Mouse (Mus musculus): ENCODE results near the gene Cfdp1. TPM values are rescaled to one million over a fixed set of nuclear protein-coding genes. Genes with fewer than 3 reads are reported as not detected.

Gene Cfdp1
- polyA plus RNA-seq, 2 experiments = 129 to 210 TPM

DNA sequence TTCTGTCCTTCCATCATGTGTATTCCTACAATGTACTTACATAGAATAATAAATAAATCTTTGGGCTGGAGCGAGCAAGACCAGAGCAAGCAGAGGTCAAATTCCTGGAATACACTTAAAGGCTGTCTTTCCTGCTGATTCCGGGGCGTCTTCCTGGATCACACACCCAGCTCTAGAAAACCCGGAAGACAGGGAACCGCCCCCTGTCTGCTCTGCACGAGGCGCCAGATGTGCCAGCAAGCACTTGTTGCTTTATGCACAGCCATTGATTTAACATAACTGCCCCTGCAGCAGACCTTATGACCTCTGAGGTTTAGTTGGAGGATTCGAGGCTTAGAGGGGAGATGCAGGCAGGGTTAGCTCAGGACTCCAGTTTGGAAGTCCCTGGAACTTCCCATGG is 37.9 kb upstream of the Cfdp1 start:
- no peak for TF ChIP-seq POLR2A (IDR thresholded peaks at IDR 0.05; ENCODE audit: borderline replicate concordance, extremely low read depth, insufficient read depth, insufficient read length)
- no peaks in the 10 kb centered on the region for H3K9me3 ChIP-seq (ENCODE audit: control insufficient read depth, low read length)
- no peak overlapping the region for H3K27ac ChIP-seq (replicated peaks; ENCODE audit: low read depth, low read length)
- no peak overlapping the region for H3K4me3 ChIP-seq (replicated peaks; ENCODE audit: low read length)
- WGBS = 17% methylated on average over 8 of the region's 8 CpGs
- H3K9ac ChIP-seq (ENCODE audit: low read depth, low read length, severe bottlenecking) = no peak overlapping the region
- no peak overlapping the region for H3K4me2 ChIP-seq (replicated peaks; ENCODE audit: low read depth, low read length, severe bottlenecking)
- ATAC-seq (ENCODE audit: low FRiP score, low read depth) (no peak), DNase-seq (ENCODE audit: low spot score) (no peak)
- H3K4me1 ChIP-seq (ENCODE audit: control insufficient read depth, insufficient read depth, low read length) = peaks cover 12% of the 10 kb centered on the region
- peaks cover 30% of the 10 kb centered on the region for H3K27me3 ChIP-seq (ENCODE audit: control insufficient read depth, insufficient read depth, low read length)
- no peaks in the 10 kb centered on the region for H3K36me3 ChIP-seq (ENCODE audit: control insufficient read depth, insufficient read depth, low read length)

DNA sequence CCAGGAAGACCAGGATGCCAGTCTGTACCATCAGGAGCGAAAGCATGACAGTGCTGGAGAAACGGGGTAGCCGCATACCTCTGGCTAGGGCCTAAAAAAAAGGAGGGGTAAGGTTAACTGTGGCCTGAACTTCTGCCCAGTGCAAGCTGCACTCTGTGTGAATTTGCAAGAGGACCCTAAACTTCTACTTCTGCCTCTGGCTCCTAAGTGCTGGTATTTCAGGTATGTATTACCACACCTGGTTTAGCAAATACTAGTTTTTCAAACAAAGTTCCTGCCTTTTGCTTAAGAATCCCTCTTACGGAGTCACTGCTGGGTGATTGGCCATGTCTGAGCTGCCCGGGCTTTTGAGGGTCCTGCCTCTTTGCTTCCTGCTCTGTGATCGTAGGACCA is 36.8 kb upstream of the Cfdp1 start:
- WGBS = 63% methylated on average over 6 of the region's 6 CpGs
- Histone ChIP-seq H3K9ac (ENCODE audit: low read depth, low read length, severe bottlenecking) (no peak overlapping the region), H3K27me3 (ENCODE audit: control insufficient read depth, insufficient read depth, low read length) (peaks cover 30% of the 10 kb centered on the region), H3K9me3 (ENCODE audit: control insufficient read depth, low read length) (no peaks in the 10 kb centered on the region), H3K4me2 (replicated peaks; ENCODE audit: low read depth, low read length, severe bottlenecking) (no peak overlapping the region), H3K4me3 (replicated peaks; ENCODE audit: low read length) (0 out of 2 replicates have a peak overlapping the region, but pooled peaks have one; percentile 24), H3K36me3 (ENCODE audit: control insufficient read depth, insufficient read depth, low read length) (no peaks in the 10 kb centered on the region), H3K27ac (replicated peaks; ENCODE audit: low read depth, low read length) (no peak overlapping the region), H3K4me1 (ENCODE audit: control insufficient read depth, insufficient read depth, low read length) (peaks cover 12% of the 10 kb centered on the region)
- TF ChIP-seq POLR2A (IDR thresholded peaks at IDR 0.05; ENCODE audit: borderline replicate concordance, extremely low read depth, insufficient read depth, insufficient read length) = no peak
- ATAC-seq (ENCODE audit: low FRiP score, low read depth) (no peak), DNase-seq (ENCODE audit: low spot score) (no peak)

DNA sequence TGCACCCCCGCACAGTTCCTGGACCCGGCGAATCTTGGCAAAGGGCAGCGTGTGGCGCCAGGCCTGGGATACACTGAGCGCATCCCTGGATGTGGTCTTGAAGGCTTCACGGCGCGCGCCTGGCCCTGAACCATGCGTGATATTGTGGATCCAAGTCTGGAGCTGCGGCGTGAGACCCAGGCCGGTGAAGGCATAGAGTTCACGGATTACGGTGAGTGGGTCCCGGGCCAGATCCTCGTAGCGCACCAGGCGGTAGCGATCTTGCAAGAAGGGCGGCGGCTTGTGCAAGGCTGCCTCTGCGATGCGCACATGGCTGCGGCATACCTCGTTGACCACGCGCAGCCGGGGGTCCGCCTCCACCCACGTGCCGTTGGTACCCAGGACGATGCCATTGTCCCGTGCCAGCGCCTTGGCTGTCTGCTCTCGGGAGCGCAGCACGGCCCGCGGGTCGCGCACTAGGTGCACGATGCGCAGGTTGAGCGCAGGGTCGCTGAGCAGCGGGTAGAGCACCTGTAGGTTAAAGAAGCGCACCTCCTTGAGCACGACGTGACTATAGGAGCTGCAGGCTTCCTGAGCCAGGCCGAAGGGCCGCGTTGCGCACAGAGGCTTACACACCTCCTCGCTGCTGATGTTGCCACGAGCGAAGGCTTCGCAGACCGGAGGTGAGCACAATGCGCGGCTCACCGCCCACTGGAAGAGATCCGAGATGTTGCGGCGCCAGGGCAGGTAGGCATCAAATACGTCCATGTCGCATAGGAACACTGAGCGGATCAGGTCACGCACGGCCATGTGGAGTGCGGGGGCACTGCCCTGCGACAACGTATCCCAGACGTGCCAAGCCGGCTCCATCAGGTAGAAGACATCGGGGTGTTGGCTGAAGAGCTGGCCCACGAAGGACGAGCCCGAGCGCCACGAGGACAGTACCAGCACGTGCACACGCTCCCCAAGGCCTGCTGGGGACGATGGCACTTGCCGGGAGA is 36.1 kb upstream of the Cfdp1 start:
- no peak overlapping the region for H3K27ac ChIP-seq (replicated peaks; ENCODE audit: low read depth, low read length)
- ATAC-seq (ENCODE audit: low FRiP score, low read depth) (no peak), DNase-seq (ENCODE audit: low spot score) (no peak)
- H3K9ac ChIP-seq (ENCODE audit: low read depth, low read length, severe bottlenecking) = no peak overlapping the region; the same call in 1 of the 2 replicates
- no peaks in the 10 kb centered on the region for H3K36me3 ChIP-seq (ENCODE audit: control insufficient read depth, insufficient read depth, low read length)
- H3K4me2 ChIP-seq (replicated peaks; ENCODE audit: low read depth, low read length, severe bottlenecking) = peak overlapping the region; percentile 45
- H3K4me1 ChIP-seq (ENCODE audit: control insufficient read depth, insufficient read depth, low read length) = peaks cover 12% of the 10 kb centered on the region
- no peaks in the 10 kb centered on the region for H3K9me3 ChIP-seq (ENCODE audit: control insufficient read depth, low read length)
- TF ChIP-seq POLR2A (IDR thresholded peaks at IDR 0.05; ENCODE audit: borderline replicate concordance, extremely low read depth, insufficient read depth, insufficient read length) = no peak
- H3K27me3 ChIP-seq (ENCODE audit: control insufficient read depth, insufficient read depth, low read length) = peaks cover 30% of the 10 kb centered on the region
- WGBS = 17% methylated on average over 82 of the region's 86 CpGs
- H3K4me3 ChIP-seq (replicated peaks; ENCODE audit: low read length) = peak overlapping the region; percentile 24

DNA sequence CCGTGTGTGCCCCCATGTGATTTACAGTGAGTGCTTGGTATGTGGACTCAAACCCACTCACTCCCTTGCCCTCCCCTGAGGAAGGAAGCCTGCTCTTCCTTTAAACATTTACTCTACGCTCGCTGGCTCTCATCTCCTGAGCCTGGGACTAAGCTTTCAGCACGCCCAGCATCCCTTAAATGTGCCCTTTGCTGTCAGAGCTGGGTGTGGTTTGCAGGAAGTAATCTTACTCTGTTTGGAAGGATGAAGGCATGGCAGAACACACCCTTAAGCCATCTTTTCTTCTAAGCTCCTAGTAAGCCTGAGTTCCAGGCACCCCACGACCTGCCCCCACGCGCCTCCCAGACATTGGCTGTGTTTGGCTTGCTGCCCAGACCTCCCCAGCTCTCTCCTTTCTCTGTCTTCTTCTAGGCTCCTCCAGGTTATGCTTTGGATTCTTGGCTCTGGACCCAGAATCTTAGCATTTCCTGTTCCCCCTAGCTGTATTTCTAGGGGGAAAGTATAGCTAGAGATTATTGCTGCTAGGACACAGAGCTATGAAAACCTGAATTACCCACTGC is 34.1 kb upstream of the Cfdp1 start:
- DNase-seq (ENCODE audit: low spot score) = peak; percentile 39
- WGBS = 29% methylated on average over 7 of the region's 7 CpGs
- Histone ChIP-seq H3K4me3 (replicated peaks; ENCODE audit: low read length) (no peak overlapping the region), H3K27ac (replicated peaks; ENCODE audit: low read depth, low read length) (no peak overlapping the region), H3K36me3 (ENCODE audit: control insufficient read depth, insufficient read depth, low read length) (no peaks in the 10 kb centered on the region), H3K4me2 (replicated peaks; ENCODE audit: low read depth, low read length, severe bottlenecking) (no peak overlapping the region), H3K9me3 (ENCODE audit: control insufficient read depth, low read length) (no peaks in the 10 kb centered on the region), H3K9ac (ENCODE audit: low read depth, low read length, severe bottlenecking) (no peak overlapping the region), H3K4me1 (ENCODE audit: control insufficient read depth, insufficient read depth, low read length) (peaks cover 12% of the 10 kb centered on the region), H3K27me3 (ENCODE audit: control insufficient read depth, insufficient read depth, low read length) (peaks cover 30% of the 10 kb centered on the region)
- ATAC-seq (ENCODE audit: low FRiP score, low read depth) = no peak
- no peak for TF ChIP-seq POLR2A (IDR thresholded peaks at IDR 0.05; ENCODE audit: borderline replicate concordance, extremely low read depth, insufficient read depth, insufficient read length)

DNA sequence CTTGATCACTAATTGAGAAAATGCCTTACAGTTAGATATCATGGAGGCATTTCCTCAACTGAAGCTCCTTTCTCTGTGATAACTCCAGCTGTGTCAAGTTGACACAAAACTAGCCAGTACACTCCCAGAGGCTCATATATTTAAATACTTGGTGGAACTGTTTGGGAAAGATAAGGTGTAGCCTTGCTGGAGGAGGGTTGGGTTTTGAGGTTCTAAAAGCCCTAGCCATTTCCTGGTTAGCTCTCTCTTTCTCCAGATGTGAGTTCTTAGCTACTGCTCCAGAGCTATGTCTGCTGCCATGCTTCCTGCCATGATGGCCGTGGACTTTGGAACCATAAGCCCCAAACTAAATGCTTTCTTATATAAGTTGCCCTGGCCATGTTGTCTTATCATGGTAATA is 33.4 kb upstream of the Cfdp1 start:
- Histone ChIP-seq H3K4me2 (replicated peaks; ENCODE audit: low read depth, low read length, severe bottlenecking) (no peak overlapping the region), H3K4me3 (replicated peaks; ENCODE audit: low read length) (no peak overlapping the region), H3K4me1 (ENCODE audit: control insufficient read depth, insufficient read depth, low read length) (peaks cover 12% of the 10 kb centered on the region), H3K27me3 (ENCODE audit: control insufficient read depth, insufficient read depth, low read length) (peaks cover 30% of the 10 kb centered on the region), H3K9me3 (ENCODE audit: control insufficient read depth, low read length) (no peaks in the 10 kb centered on the region), H3K36me3 (ENCODE audit: control insufficient read depth, insufficient read depth, low read length) (no peaks in the 10 kb centered on the region), H3K9ac (ENCODE audit: low read depth, low read length, severe bottlenecking) (no peak overlapping the region), H3K27ac (replicated peaks; ENCODE audit: low read depth, low read length) (no peak overlapping the region)
- no peak for ATAC-seq (ENCODE audit: low FRiP score, low read depth)
- no peak for TF ChIP-seq POLR2A (IDR thresholded peaks at IDR 0.05; ENCODE audit: borderline replicate concordance, extremely low read depth, insufficient read depth, insufficient read length)
- DNase-seq (ENCODE audit: low spot score) = no peak
- WGBS = 79% methylated on average over 1 of the region's 1 CpGs

All from limb, embryonic 14.5 days (tissue).